Mouse (Mus musculus) stomach, postnatal 0 days (tissue): Measurements from ENCODE around the gene Adamts17. TPM values are rescaled to one million over a fixed set of nuclear protein-coding genes. Genes with fewer than 3 reads are reported as not detected.

Source experiments
- ATAC-seq: fragments of 200-750 bp; cut with Nextera tagmentation; 2 replicates; pipeline ENCODE4 v1.8.0; 2017; ENCODE audit not compliant: low FRiP score, low TSS enrichment
- DNase-seq: peaks from one replicate; pipeline ENCODE4 v3.0.0-alpha.2; 2016; ENCODE audit warnings: low spot score
- H3K27ac ChIP-seq: fragments of 300-500 bp; sonication (generic); replicated peaks from 2 replicates; pipeline ENCODE4 v1.5.1; 2014; ENCODE audit warnings: mild to moderate bottlenecking, control low read depth
- H3K27me3 ChIP-seq: fragments of 300-500 bp; sonication (generic); 2 replicates; pipeline ENCODE4 v1.6.1; 2014; ENCODE audit warnings: low read length; ENCODE audit not compliant: control insufficient read depth, insufficient read depth
- H3K36me3 ChIP-seq: fragments of 300-500 bp; sonication (generic); 2 replicates; pipeline ENCODE4 v1.6.1; 2014; ENCODE audit warnings: low read length, mixed read lengths; ENCODE audit not compliant: control insufficient read depth, insufficient read depth
- H3K4me1 ChIP-seq: fragments of 300-500 bp; sonication (generic); replicated peaks from 2 replicates; pipeline ENCODE4 v1.6.1; 2014; ENCODE audit warnings: antibody characterized with exemption; ENCODE audit not compliant: control insufficient read depth, insufficient read depth
- H3K4me2 ChIP-seq: fragments of 300-500 bp; sonication (generic); replicated peaks from 2 replicates; pipeline ENCODE4 v1.6.1; 2014; ENCODE audit warnings: low read depth, mild to moderate bottlenecking, control low read depth, moderate library complexity
- H3K4me3 ChIP-seq: fragments of 300-500 bp; sonication (generic); 2 replicates; pipeline ENCODE4 v1.5.1; 2014; ENCODE audit warnings: low read depth, low read length, control low read depth
- H3K9ac ChIP-seq: fragments of 300-500 bp; sonication (generic); 2 replicates; pipeline ENCODE4 v1.6.1; 2014; ENCODE audit warnings: mild to moderate bottlenecking, low read length, control low read depth, mixed read lengths
- H3K9me3 ChIP-seq: fragments of 300-500 bp; sonication (generic); 2 replicates; pipeline ENCODE4 v1.6.1; 2016; ENCODE audit warnings: low read length; ENCODE audit not compliant: control insufficient read depth
- CTCF ChIP-seq: IDR thresholded peaks from 2 replicates; pipeline ENCODE4 v1.5.1; 2016; ENCODE audit warnings: antibody characterized with exemption, low read depth, mild to moderate bottlenecking, moderate library complexity
- EP300 ChIP-seq: optimal IDR thresholded peaks from 2 replicates; pipeline ENCODE3; 2016; ENCODE audit warnings: antibody characterized with exemption
- WGBS: fragments of 180-500 bp; shearing (Covaris S2); extraction: QIAGEN DNeasy Blood & Tissue Kit; methylation state at CpG from one replicate; pipeline ENCODE4 v1.1.7; 2014; 5-methylcytosine and 5-hydroxymethylcytosine counted together
- polyA plus RNA-seq: library from polyadenylated mRNA; unstranded; fragments of >200 nt; fragmentation: Nextera tagmentation; extraction: Ambion mirVana; gene quantifications from 2 replicates; pipeline ENCODE4 v1.2.1, GENCODE M21; 2015

Adamts17 gene
- 2.4 TPM in 2 replicates for polyA plus RNA-seq

- Histone ChIP-seq H3K9ac (peak within 1 kb of the TSS; percentile 63), H3K27me3 (no peaks in the 10 kb centered on the region), H3K4me1 (no peaks in the 10 kb centered on the region), H3K4me2 (peak within 1 kb of the TSS; percentile 100), H3K27ac (peak within 1 kb of the TSS; percentile 63; the same call in 1 of the 2 replicates), H3K4me3 (peak within 1 kb of the TSS; percentile 57), H3K36me3 (no peaks in the 10 kb centered on the region), H3K9me3 (no peaks in the 10 kb centered on the region)
- peak; percentile 94 for DNase-seq
- peak; percentile 98 for ATAC-seq
- TF ChIP-seq CTCF: peak; percentile 98
- TF ChIP-seq EP300: no peak
- under 1% methylated on average over 30 of the region's 30 CpGs for WGBS
These were observed at the start of gene Adamts17 for GRCm38 (mm10) chr7:66839463-66840007. Adamts17 (plus strand) TSS chr7:66839735.

- Histone ChIP-seq H3K4me1 (no peaks in the 10 kb centered on the region), H3K4me3 (no peak overlapping the region), H3K9ac (no peak overlapping the region), H3K27ac (peak overlapping the region; percentile 82), H3K27me3 (no peaks in the 10 kb centered on the region), H3K9me3 (no peaks in the 10 kb centered on the region), H3K4me2 (no peak overlapping the region), H3K36me3 (no peaks in the 10 kb centered on the region)
- peak; percentile 87 for DNase-seq
- peak; percentile 97 for ATAC-seq
- peak; percentile 71 for TF ChIP-seq EP300
- no peak for TF ChIP-seq CTCF
- WGBS: 22% methylated on average over 8 of the region's 8 CpGs
These were observed 49.4 kb upstream of the Adamts17 start for GRCm38 (mm10) chr7:66789860-66790748.

- H3K9me3 ChIP-seq: no peaks in the 10 kb centered on the region
- no peak for TF ChIP-seq CTCF
- no peak for TF ChIP-seq EP300
- DNase-seq (no peak), ATAC-seq (no peak)
- H3K27ac ChIP-seq: peak overlapping the region; percentile 82
- H3K4me1 ChIP-seq: no peaks in the 10 kb centered on the region
- no peaks in the 10 kb centered on the region for H3K27me3 ChIP-seq
- 80% methylated on average over 3 of the region's 3 CpGs for whole genome bisulfite sequencing
- no peaks in the 10 kb centered on the region for H3K36me3 ChIP-seq
- no peak overlapping the region for H3K4me3 ChIP-seq
- H3K4me2 ChIP-seq: no peak overlapping the region
- H3K9ac ChIP-seq: no peak overlapping the region
These were observed 48.5 kb upstream of the Adamts17 start for GRCm38 (mm10) chr7:66791022-66791421.

GRCm38 (mm10) chr7:66796909-66797308 is 42.6 kb upstream of the Adamts17 start:
- H3K36me3 ChIP-seq: no peaks in the 10 kb centered on the region
- no peak for TF ChIP-seq CTCF
- TF ChIP-seq EP300: no peak
- DNase-seq (no peak), ATAC-seq (no peak)
- no peak overlapping the region for H3K4me3 ChIP-seq
- no peaks in the 10 kb centered on the region for H3K4me1 ChIP-seq
- no peak overlapping the region for H3K4me2 ChIP-seq
- H3K27ac ChIP-seq: 0 out of 2 replicates have a peak overlapping the region, but pooled peaks have one; percentile 8
- no peaks in the 10 kb centered on the region for H3K9me3 ChIP-seq
- no peaks in the 10 kb centered on the region for H3K27me3 ChIP-seq
- WGBS: 7% methylated on average over 1 of the region's 1 CpGs
- H3K9ac ChIP-seq: no peak overlapping the region

- TF ChIP-seq CTCF (no peak), EP300 (no peak)
- H3K4me1 ChIP-seq: no peaks in the 10 kb centered on the region
- H3K36me3 ChIP-seq: no peaks in the 10 kb centered on the region
- no peak overlapping the region for H3K9ac ChIP-seq
- H3K4me2 ChIP-seq: no peak overlapping the region
- 91% methylated on average over 1 of the region's 1 CpGs for WGBS
- ATAC-seq (no peak), DNase-seq (no peak)
- no peaks in the 10 kb centered on the region for H3K9me3 ChIP-seq
- no peak overlapping the region for H3K4me3 ChIP-seq
- no peaks in the 10 kb centered on the region for H3K27me3 ChIP-seq
- no peak overlapping the region for H3K27ac ChIP-seq
These were observed 42.2 kb upstream of the Adamts17 start for GRCm38 (mm10) chr7:66797345-66797744.

- H3K9me3 ChIP-seq: no peaks in the 10 kb centered on the region
- TF ChIP-seq CTCF: no peak
- no peak for DNase-seq
- WGBS: 38% methylated on average over 5 of the region's 5 CpGs
- H3K27ac ChIP-seq: no peak overlapping the region
- no peak overlapping the region for H3K4me2 ChIP-seq
- H3K9ac ChIP-seq: no peak overlapping the region
- no peaks in the 10 kb centered on the region for H3K4me1 ChIP-seq
- no peaks in the 10 kb centered on the region for H3K36me3 ChIP-seq
- H3K4me3 ChIP-seq: no peak overlapping the region
- H3K27me3 ChIP-seq: no peaks in the 10 kb centered on the region
- ATAC-seq: no peak
These were observed 40.7 kb upstream of the Adamts17 start for GRCm38 (mm10) chr7:66798826-66799225.
